Mouse (Mus musculus): ENCODE results near the gene Aox1. TPM values are rescaled to one million over a fixed set of nuclear protein-coding genes. Genes with fewer than 3 reads are reported as not detected.

Aox1 gene
- total RNA-seq, 2 experiments from 2014 or later = 1.6 to 1.7 TPM

- intact Hi-C loops (cut with DNase I) = no loop called here
- no peak for DNase-seq (ENCODE audit: low spot score in 2 of 2)
Measured at GRCm38 (mm10) chr1:58152247-58152646, 122.5 kb downstream of the Aox1 start.

Other genes with a start within 250 kb of the Aox1 start
- under 1 TPM; 0.46 to 0.78 TPM for gene Sgo2a, start 34.0 kb upstream of the Aox1 start, total RNA-seq (2021)
- 10 to 100 TPM; 14.8 to 17.1 TPM for gene Kctd18, start 11.0 kb upstream of the Aox1 start, total RNA-seq (2021)
- 1 to 10 TPM; 2.3 to 2.5 TPM for gene Aox3, start 83.2 kb downstream of the Aox1 start, total RNA-seq (2021)
- 10 to 100 TPM in 1 of 2 experiments, 1 to 10 TPM in 1; 8.0 to 11.5 TPM for gene Aox4, start 180.5 kb downstream of the Aox1 start, total RNA-seq (2021)
- gene Aox2, start 248.4 kb downstream of the Aox1 start, total RNA-seq (2021) = under 1 TPM; 0.07 to 0.13 TPM

Data from left cerebral cortex, postnatal 14 days (tissue).